ENCODE assay signal across 14 mouse cellular contexts in the genomic region with DNA sequence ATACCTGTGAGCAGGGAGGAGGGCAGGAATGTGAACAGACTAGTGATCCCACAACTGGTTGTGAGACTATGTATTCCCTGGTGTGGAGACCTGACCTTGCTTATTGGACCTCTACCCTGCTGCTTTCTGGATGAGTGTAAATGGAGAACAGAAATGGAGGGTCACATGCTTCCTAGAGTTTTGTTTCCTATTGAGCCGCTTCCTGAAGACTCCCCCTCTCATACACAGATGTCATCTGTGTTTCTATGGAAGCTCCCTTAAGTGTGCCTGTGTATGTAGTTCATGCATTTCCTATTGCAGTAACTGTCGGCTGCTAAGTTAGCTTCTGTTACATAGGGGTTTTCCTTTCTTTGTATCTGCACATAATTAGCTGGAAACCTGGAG.
DNase-seq lines count a peak whose midpoint lies in the region; ATAC-seq and TF ChIP-seq lines count a peak whose summit lies in the region.
"Had no signal": no experiment of that assay in that cellular context is flagged by ENCODE, and none has a peak within 500 bp of the region (broad histone marks: within the 10 kb centered on the region; RNA-seq: fewer than 3 reads in every experiment).

No protein-coding gene starts in this region.

- ATAC-seq in kidney, embryonic 14.5 days (ENCODE audit: low FRiP score, low TSS enrichment): no peak
- no peak for ATAC-seq in midbrain, postnatal 0 days (ENCODE audit: low FRiP score)
- no peak for ATAC-seq in midbrain, embryonic 15.5 days (replicated peaks)

- peaks cover 9% of the 10 kb centered on the region; the same call in 1 of the 2 replicates for H3K4me1 ChIP-seq in kidney, embryonic 14.5 days (ENCODE audit: control insufficient read depth, insufficient read depth, low read length)
- H3K4me1 ChIP-seq in midbrain, postnatal 0 days (ENCODE audit: insufficient read depth, low read length): 0 out of 2 replicates have a peak, but pooled peaks cover 5% of the 10 kb centered on the region
- H3K4me1 ChIP-seq in midbrain, embryonic 15.5 days: peaks cover 13% of the 10 kb centered on the region; the same call in 1 of the 2 replicates

- H3K9ac ChIP-seq in kidney, embryonic 14.5 days (ENCODE audit: low read depth, low read length): 0 out of 2 replicates have a peak overlapping the region, but pooled peaks have one; percentile 12
- H3K9ac ChIP-seq in midbrain, postnatal 0 days (replicated peaks; ENCODE audit: low read length, poor library complexity, severe bottlenecking): no peak overlapping the region
- H3K9ac ChIP-seq in midbrain, embryonic 15.5 days: no peak overlapping the region
- H3K9ac ChIP-seq: limb, embryonic 12.5 days had no signal

- no peak overlapping the region for H3K4me3 ChIP-seq in kidney, embryonic 14.5 days (ENCODE audit: low read length)
- H3K4me3 ChIP-seq in midbrain, postnatal 0 days (ENCODE audit: low read depth, low read length): no peak overlapping the region
- no peak overlapping the region for H3K4me3 ChIP-seq in midbrain, embryonic 15.5 days
- H3K4me3 ChIP-seq: embryonic facial prominence, embryonic 10.5 days; limb, embryonic 12.5 days had no signal

- H3K36me3 ChIP-seq in kidney, embryonic 14.5 days (ENCODE audit: control insufficient read depth, insufficient read depth, low read length): no peaks in the 10 kb centered on the region
- H3K36me3 ChIP-seq in midbrain, postnatal 0 days (ENCODE audit: insufficient read depth, low read length): no peaks in the 10 kb centered on the region
- no peaks in the 10 kb centered on the region for H3K36me3 ChIP-seq in midbrain, embryonic 15.5 days (replicated peaks)
- H3K36me3 ChIP-seq: embryonic facial prominence, embryonic 10.5 days; limb, embryonic 12.5 days had no signal

- no peaks in the 10 kb centered on the region for H3K9me3 ChIP-seq in kidney, embryonic 14.5 days (ENCODE audit: control insufficient read depth, low read length)
- H3K9me3 ChIP-seq in midbrain, postnatal 0 days (ENCODE audit: low read length): no peaks in the 10 kb centered on the region
- no peaks in the 10 kb centered on the region for H3K9me3 ChIP-seq in midbrain, embryonic 15.5 days
- H3K9me3 ChIP-seq: limb, embryonic 12.5 days had no signal

- H3K27ac ChIP-seq in kidney, embryonic 14.5 days (ENCODE audit: low read depth, low read length): no peak overlapping the region
- H3K27ac ChIP-seq in midbrain, postnatal 0 days (ENCODE audit: low read depth, low read length): no peak overlapping the region
- no peak overlapping the region for H3K27ac ChIP-seq in midbrain, embryonic 15.5 days
- H3K27ac ChIP-seq: embryonic facial prominence, embryonic 10.5 days; limb, embryonic 12.5 days had no signal

- no peaks in the 10 kb centered on the region for H3K27me3 ChIP-seq in kidney, embryonic 14.5 days (ENCODE audit: control insufficient read depth, insufficient read depth, low read length)
- no peaks in the 10 kb centered on the region for H3K27me3 ChIP-seq in midbrain, postnatal 0 days (ENCODE audit: insufficient read depth, low read length)
- H3K27me3 ChIP-seq in midbrain, embryonic 15.5 days (replicated peaks): no peaks in the 10 kb centered on the region
- H3K27me3 ChIP-seq: limb, embryonic 12.5 days had no signal

- WGBS in kidney, embryonic 14.5 days: 42% methylated on average over 2 of the region's 2 CpGs
- 40% methylated on average over 2 of the region's 2 CpGs for WGBS in midbrain, postnatal 0 days
- WGBS in midbrain, embryonic 15.5 days: 39% methylated on average over 2 of the region's 2 CpGs

- DNase-seq in heart, adult 18-20 months: peak; percentile 21 to 25
- DNase-seq in heart, postnatal 25 days (ENCODE audit: low spot score): no peak
- no peak for DNase-seq in kidney, postnatal 4 days
- DNase-seq in midbrain, postnatal 0 days (ENCODE audit: low spot score): no peak
- DNase-seq in skeletal muscle tissue, adult 2 months (ENCODE audit: low read depth, low spot score): peak; percentile 16
- DNase-seq in thymus, postnatal 25 days: no peak
- DNase-seq: adrenal gland, postnatal 10 days; cerebellum, adult 11-12 months; right cerebral cortex, adult 18-20 months; thymus, postnatal 14 days had no signal

- no peak for TF ChIP-seq CTCF in midbrain, postnatal 0 days (IDR thresholded peaks at IDR 0.05)

- intact Hi-C loops in heart, postnatal 25 days (cut with DNase I): loop anchor here (5.0 kb wide), 1 partner anchor 38 kb away; no protein-coding TSS in a partner anchor

- no peak overlapping the region for H3K4me2 ChIP-seq in kidney, embryonic 14.5 days (replicated peaks; ENCODE audit: low read depth, low read length)
- H3K4me2 ChIP-seq in midbrain, postnatal 0 days (ENCODE audit: low read depth, low read length, poor library complexity, severe bottlenecking): 0 out of 2 replicates have a peak overlapping the region, but pooled peaks have one; percentile 0
- no peak overlapping the region for H3K4me2 ChIP-seq in midbrain, embryonic 15.5 days
- H3K4me2 ChIP-seq: limb, embryonic 12.5 days had no signal

Comparison
In these comparisons a context has a peak if more than half of its experiments do, and no peak if none do; other contexts are left out.
1. DNase-seq: peak in heart, adult 18-20 months (2 of 2) and skeletal muscle tissue, adult 2 months (single experiment); none in heart, postnatal 25 days (single experiment), kidney, postnatal 4 days (0 of 2), midbrain, postnatal 0 days (single experiment) and thymus, postnatal 25 days (single experiment).